Mouse (Mus musculus) megakaryocyte progenitor cell, adult 5-6 weeks (primary cell): ENCODE measurements around the gene Fgl2. TPM values are rescaled to one million over a fixed set of nuclear protein-coding genes. Genes with fewer than 3 reads are reported as not detected.
"Not testable (repeated sequence)": the region's sequence is repeated elsewhere in the genome, so short reads cannot be mapped to it uniquely, and the experiment has no call there.

Experiments used
- ATAC-seq: replicated peaks from 2 replicates; pipeline ENCODE4 v1.8.0; 2016; ENCODE audit warnings: mild to moderate bottlenecking, moderate TSS enrichment, inconsistent platforms; ENCODE audit not compliant: poor library complexity
- total RNA-seq, 2 experiments: library from RNA; stranded (forward) in 1 of 2; stranded (reverse) in 1 of 2; fragments of 157-497, 149-512 nt in 1 of 2; fragments of 200-1000 nt in 1 of 2; gene quantifications; 2 replicates each; pipeline versions ENCODE4 v1.2.3 to v1.2.4; 2015 to 2017

The Fgl2 gene
- 67.9 and 69.9 TPM in 2 replicates for total RNA-seq (2015)
- total RNA-seq (2017): 77.0 and 79.6 TPM in 2 replicates

DNA sequence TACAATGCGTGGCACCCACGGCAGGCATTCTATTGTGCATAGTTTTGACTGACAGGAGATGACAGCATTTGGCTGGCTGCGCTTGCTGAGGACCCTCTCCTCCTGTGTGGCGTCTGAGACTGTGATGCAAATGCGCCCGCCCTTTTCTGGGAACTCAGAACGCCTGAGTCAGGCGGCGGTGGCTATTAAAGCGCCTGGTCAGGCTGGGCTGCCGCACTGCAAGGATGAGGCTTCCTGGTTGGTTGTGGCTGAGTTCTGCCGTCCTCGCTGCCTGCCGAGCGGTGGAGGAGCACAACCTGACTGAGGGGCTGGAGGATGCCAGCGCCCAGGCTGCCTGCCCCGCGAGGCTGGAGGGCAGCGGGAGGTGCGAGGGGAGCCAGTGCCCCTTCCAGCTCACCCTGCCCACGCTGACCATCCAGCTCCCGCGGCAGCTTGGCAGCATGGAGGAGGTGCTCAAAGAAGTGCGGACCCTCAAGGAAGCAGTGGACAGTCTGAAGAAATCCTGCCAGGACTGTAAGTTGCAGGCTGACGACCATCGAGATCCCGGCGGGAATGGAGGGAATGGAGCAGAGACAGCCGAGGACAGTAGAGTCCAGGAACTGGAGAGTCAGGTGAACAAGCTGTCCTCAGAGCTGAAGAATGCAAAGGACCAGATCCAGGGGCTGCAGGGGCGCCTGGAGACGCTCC lies at the start of gene Fgl2:
Gene Fgl2, plus strand, starts transcription at position 150 of the 687 bp plus-strand sequence.
- peak; percentile 94 for ATAC-seq

DNA sequence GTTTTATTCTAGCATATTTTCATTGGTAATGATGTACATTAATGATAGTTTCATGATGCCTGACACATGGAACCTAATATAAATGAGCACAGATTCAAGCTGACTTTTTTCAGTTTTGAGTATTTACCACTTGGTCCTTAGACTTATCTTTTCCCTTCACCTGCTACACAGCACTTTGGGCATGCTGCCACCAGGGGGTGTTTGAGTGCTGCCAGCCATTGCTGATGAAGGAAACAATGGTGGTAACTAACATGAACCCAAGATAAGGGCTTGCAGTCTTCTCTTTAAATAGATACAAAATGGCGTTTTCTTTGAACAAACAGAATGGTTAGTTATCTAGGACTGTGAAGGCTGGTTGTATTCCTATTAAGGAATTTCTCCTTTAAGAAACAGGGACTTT lies 45.9 kb upstream of the Fgl2 start:
- peak; percentile 96 for ATAC-seq

DNA sequence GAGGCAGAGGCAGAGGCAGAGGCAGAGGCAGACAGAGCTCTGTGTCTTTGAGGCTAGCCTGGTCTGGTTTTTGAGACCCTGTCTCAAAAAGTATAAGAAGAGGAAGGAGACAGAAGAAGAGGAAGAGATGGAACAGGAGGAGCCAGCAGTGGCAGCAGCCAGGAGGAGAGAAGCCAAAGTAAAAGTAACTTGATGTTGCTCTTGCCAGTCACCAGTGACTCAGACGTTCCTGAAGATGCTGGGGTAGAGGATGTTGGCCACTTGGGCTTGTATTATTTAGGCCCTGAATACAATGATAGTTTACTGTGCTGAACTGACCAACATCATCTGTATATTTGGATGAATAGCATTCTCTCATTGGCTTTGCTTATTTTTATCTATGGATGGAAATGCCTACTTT lies 43.9 kb upstream of the Fgl2 start:
- no peak for ATAC-seq

DNA sequence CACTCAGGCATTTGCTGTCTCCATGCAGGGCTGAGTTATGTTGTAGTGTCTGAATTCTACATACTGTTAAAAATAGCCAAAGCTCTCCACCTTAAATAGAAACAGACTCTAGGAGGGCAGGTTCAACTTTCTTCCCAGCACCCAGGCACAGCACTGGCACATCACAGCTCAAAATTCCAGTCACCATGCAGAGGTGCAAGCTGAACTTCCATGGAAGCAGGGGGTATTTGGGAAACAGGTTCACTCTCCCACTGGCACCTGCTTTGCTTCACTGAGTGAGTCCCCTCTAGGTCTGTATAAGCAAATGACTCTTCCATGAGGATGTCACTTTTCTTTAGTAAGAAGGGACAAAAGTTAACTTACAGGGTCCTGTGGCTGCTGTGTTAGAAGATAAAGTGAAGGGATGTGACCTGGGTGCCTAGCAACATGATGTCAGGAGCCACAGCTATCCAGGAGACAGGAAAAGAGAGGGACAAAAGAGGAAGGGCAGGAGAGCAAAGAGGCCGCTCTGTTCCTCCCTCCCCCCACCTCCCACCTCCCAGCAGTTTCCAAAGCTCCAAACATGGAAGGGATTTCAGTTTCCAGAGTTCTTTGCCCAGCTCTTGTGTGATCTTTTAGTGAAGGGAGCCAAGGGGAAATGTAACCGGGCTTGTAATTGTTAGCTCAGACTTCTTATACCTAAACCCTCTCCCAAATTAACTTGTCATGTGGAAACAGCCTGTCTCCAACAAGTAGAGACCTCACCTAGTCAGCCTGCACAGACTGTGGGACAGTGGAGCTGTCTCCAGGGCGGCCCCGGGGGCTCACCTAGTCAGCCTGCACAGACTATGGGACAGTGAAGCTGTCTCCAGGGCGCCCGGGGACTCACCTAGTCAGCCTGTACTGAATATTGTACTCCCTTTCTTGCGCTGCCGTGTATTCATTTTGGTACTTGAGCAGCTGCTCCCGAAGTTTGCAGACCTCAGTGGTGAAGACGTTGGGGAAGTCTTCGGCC lies 42.5 kb upstream of the Fgl2 start:
- ATAC-seq: no peak

DNA sequence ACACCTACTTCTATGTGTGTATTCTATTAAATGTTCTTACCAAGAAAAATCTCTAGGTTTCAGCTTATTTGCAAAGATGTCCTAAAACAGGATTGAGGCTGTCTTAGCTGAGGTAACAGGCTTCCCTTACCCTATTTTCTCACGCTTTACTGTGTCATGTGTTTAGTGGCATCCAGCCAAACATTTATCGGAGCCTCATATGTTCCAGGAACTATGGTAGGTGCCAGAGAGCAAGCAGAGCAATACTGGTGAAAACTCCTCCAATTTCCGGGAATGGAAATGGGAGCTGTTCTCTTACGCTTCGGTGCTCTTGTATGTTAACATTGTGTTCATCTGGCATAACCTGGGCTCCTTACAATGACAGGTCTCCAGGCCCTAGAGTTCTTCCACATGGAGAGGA lies 40.8 kb upstream of the Fgl2 start:
- peak; percentile 40 for ATAC-seq

DNA sequence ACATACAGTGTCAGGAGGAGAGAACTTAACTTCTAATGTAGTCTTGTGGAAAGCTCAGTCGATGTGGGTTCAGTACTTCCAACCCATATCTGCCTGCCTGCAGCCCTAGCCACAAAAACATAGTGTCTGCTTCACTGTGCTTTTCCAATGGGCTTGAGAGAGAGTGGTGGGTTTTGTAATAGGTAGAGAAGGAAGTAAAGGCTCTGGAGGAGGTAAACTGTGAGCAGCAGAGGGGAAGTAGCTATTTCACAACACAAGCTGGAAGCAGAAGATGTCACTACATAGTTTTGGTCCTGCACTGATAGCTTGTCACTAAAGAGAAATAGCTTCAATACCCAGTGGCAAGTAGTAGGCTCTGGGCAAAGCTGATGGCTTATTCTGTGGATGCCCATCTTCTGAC lies 40.3 kb upstream of the Fgl2 start:
- peak; percentile 96 for ATAC-seq

DNA sequence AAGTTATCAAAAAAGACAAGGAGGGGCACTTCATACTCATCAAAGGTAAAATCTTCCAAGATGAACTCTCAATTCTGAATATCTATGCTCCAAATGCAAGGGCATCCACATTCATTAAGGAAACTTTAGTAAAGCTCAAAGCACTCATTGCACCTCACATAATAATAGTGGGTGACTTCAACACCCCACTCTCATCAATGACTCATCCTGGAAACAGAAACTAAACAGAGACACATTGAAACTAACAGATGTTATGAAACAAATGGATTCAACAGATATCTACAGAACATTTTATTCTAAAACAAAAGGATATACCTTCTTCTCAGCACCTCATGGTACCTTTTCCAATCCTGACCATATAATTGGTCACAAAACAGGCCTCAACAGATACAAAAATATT lies 30.2 kb upstream of the Fgl2 start:
- ATAC-seq: not testable (repeated sequence)

DNA sequence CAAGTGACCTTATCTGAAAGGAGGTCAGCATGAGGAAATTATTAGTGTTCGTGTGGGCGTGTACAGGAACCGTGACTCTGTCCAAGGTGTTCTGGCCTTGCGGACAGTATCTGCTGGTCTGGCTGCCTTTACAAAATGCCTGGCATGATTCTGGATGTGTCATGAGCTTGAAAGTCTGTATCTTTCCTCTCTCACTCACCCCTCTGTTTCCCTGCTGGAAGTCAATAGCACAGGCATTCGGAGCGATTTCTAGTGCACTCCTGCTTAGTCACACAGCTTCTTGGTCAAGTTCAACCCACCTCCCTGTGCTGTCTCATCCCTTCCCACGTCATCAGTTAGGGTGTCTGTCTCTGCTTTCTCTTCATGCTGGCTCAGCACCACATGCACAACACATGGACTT lies 24.1 kb upstream of the Fgl2 start:
- no peak for ATAC-seq

DNA sequence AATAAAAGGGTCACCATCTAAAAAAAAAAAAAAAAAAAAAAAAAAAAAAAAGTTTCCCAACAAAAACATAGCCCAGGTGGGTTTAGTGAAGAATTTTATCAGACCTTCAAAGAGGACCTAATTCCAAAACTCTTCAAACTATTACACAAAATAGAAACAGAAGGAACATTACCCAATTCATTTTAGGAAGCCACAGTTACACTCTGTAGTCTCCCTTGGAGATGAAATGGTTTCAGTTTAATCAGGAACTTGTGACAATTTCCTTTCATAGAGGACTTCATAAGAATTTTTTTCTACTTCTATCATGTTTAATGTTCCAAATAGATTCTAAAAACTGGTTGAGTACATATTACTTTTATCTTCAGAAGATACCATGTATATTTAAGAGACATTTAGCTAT lies 20.8 kb upstream of the Fgl2 start:
- peak; percentile 58; the same call in 1 of the 2 replicates for ATAC-seq

DNA sequence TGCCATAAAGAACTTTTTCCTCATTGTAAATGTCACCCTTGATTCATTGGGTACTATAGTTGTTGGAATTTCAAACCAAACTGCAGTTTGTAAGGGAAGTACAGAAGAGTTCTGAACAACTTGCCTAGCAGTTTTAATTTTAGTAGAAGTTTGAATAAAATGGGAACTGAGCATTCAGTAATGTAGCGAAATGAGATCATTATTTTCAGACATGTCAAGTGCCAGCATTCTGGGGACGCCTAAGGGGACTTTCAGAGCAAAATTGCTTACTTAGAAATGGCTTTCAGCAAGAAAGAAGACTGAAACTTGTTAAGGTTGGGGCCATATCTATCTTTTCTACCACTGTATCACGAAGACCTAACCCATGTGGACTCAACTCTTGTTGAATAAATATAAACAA lies 13.8 kb upstream of the Fgl2 start:
- ATAC-seq: no peak

DNA sequence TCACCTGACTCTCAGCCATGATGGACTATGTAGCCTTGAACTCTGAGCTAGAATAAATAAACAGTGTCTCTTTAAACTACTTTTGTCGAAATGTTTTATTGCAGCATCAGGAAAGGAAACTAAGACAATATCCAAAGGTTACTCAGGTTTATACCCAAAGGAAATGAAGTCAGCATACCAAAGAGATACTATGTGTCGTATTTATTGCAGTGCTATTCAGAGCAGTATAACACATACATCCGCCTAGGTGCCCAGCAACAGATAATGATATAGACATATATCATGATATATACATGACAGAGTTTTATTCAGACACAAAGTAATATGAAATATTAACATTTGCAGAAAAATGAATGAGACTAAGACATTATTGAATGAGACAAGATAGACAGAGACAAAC lies 9.1 kb upstream of the Fgl2 start:
- no peak for ATAC-seq

DNA sequence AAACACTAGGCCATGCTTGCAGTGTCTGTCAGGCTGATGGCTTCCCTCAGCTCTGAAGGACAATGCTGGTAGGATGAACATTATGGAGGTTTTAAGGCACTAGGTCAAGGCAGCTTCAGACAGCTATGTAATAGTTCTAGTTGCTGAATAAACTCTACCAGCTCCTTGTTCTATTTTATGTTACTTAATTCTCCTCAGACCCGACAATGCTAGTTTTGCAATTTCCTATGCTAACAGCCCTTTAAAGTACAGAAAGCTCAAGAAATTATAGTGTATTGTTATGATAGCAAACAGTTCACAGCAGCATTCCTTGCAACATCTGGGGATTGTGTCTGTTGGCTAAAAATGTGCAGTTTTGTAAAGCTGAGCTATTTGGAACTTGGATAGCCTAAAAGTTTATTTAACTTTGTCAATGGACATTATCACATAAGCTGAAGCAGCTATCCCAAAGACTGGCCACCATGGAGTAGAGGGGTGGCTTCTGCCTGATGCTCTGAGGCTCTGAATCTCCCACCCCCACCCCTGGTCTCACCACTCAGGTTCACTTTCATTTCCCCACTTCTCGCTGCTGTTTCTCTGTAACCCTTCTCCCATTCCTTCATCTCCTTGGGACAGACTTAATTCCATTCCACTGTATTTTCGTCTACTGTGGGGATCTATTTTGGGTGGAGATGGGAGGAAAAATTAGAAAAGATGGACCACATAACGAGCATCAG lies 5.9 kb upstream of the Fgl2 start:
- ATAC-seq: peak; percentile 71

DNA sequence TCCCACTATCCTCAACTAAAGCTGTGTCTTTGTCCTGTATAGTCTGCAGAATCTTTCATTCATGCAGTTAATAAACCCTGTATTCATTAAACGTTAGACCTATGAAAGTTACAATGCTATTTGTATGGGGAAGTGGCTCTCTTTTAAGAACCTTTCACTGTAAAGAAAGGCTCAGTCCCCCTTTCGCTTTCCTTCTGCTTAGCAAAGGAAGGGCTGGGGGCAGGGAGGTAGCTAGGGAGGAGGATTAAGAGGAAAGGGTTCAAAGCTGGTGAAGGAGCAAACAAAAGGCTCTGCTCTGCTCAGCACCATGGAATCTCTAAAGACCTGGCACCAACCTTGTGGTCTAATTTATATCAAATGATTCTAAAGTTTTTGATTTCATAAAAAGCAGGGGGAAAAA lies 4.9 kb upstream of the Fgl2 start:
- ATAC-seq: peak; percentile 45; the same call in 1 of the 2 replicates

DNA sequence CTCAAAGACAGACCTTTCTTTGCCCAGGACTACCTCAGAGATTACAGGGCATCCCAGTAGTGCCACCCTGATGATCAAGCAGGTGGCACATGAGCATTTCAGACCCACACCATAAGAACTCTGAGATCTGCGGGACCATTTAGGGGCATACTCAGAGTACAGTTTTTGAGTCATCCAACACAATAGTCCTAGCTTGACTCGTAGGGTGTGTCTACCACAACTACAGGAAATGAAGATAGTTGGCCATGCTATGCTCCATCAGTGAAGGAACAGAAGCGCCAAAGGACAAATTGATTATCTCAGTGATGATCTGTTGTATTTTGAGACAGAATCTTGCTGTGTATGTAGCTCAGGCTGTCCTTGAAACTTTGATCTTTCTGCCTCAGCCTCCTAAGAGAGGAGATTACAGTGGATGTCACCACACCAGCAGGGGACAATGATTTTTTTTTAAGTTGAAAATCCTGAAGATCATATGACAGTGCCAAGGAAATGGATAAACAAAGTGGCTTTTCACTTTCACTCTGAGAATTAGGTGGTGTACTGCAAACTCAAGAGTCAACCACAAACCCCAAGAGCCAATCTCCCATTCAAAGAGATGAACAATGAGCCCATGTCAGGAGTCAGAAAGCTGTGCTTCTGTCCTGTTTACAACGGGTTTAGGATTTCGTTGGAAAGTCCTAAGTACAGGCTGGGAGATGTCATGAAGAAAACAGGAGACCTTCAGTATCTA lies 2.1 kb upstream of the Fgl2 start:
- ATAC-seq: no peak

DNA sequence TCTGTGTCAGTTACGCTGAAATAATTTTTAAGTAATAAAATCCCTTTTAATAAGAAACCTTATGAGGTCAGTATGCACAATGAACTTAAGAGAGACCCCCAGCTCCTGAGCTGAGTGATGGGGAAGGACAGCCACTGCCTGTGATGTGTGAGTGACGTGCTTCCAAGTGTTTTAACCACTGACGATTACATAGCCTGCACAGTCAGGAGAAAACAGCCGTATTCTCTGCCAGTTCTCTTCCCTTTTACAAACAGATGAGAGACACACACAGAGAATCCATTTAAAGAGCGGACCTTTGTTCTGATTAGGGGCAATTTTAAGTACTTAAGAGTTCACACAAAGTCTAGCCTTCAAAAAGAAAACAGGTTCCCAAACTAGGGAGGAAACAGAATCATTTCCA lies 522 bp upstream of the Fgl2 start:
- ATAC-seq: no peak

DNA sequence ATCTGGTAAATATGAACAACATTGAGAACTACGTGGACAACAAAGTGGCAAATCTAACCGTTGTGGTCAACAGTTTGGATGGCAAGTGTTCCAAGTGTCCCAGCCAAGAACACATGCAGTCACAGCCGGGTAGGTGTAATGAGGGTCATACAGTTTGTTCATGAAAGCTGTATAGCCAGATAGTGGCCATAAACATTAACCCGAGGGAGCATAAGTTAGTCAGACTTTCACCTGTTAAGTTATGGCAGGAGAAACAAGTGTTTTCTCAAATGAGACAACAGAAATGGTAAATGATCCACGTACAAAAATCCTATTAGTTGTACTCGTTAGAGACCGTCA lies 707 bp downstream of the Fgl2 start:
- no peak for ATAC-seq

DNA sequence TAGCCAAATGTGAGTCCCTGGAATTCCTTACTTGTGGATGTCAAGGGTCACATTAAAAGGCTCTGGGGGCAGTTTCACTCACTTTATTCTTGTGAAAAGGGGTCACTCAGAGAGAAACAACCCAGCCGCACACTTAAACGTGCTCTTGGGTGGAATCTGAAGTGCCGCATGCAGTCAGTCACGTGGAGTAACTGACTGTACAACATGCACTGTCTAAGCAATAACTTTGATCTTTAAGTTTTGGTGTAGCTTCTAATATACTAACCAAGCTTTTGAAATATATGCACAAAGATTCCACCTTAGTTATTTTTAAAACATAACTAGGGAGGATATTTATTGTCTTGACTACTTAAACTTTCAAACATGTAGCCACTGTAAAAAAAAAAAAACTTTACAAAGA lies 4.5 kb downstream of the Fgl2 start:
- no peak for ATAC-seq

DNA sequence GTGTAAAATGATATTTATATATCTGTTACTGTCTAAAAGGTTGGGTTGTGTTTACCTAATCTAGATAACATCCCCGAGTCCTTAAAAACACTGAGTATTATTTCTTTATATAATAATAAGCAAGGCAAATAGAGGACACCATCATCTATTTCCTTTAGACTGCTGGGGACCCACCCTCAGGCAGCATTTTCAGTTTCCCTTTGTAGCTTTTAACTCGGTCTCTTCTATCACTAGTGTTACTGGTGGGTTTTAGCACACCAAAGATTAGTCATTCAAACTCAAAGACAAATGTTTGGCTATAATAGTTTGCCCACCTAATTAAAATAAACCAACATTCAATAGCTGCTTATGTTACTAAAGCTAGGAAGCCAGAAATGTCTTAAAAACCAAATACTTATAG lies 6.0 kb downstream of the Fgl2 start:
- ATAC-seq: no peak

DNA sequence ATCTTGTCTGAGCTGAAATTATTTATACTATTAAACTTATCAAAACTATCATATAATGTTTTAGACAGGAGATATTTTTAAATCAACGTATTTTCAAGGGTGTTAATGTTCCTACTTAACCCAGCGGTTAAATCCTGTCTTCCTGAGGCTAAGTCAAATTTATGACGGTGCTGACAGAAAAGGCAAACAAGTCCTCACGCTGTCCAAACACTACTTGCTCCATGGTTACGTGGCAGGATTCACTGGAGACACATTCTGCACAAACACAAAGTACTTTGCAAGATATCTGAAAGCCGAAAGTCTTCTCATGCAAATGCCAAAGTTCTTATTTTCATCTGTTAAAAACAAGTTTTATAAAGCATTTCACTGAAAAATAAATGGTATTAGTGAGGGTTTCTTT lies 9.5 kb downstream of the Fgl2 start:
- ATAC-seq: no peak

DNA sequence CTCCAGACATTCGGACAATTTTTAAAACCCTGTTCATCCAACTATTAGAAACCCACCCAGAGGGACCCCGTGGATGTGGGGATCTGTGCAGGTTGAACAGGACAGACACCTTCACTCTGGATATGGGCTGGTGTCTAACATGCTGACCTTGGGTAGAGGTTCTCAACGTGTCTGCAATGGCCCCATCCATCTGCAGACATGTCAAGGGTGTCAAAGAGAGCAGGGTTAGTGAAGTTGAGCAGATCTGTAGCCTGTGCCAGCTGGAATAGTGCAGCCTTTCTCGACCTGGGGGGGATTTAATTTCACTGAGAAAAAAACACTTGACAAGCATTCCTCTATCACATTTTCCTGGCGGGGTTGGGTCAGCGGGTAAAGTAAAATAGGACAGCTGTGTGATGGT lies 10.2 kb downstream of the Fgl2 start:
- ATAC-seq: no peak
